Mouse (Mus musculus) CD4-positive, CD25-positive, alpha-beta regulatory T cell, adult 2 months (primary cell): ENCODE measurements around the gene Tuba1c.

ENCODE experiments used
- DNase-seq: peaks from one replicate; pipeline ENCODE4 v3.0.0-alpha.2; 2012; ENCODE audit warnings: low read depth, low spot score

The Tuba1c gene

GRCm38 (mm10) chr15:98994957-98995520, 34.7 kb upstream of the Tuba1c start:
- no peak for DNase-seq

GRCm38 (mm10) chr15:98996840-98997239, 32.9 kb upstream of the Tuba1c start:
- no peak for DNase-seq

- DNase-seq, result no peak
Measured at GRCm38 (mm10) chr15:98997938-98998774, 31.5 kb upstream of the Tuba1c start.

- no peak for DNase-seq
Measured at GRCm38 (mm10) chr15:98998775-98999157, 30.9 kb upstream of the Tuba1c start.

GRCm38 (mm10) chr15:99000535-99001283, 29.0 kb upstream of the Tuba1c start:
- DNase-seq, result peak; percentile 78

GRCm38 (mm10) chr15:99001451-99001931, 28.2 kb upstream of the Tuba1c start:
- DNase-seq, result no peak

GRCm38 (mm10) chr15:99003600-99003999, 26.1 kb upstream of the Tuba1c start:
- DNase-seq, result peak; percentile 34

GRCm38 (mm10) chr15:99008801-99009241, 20.9 kb upstream of the Tuba1c start:
- DNase-seq, result peak; percentile 80

GRCm38 (mm10) chr15:99010896-99011295, 18.8 kb upstream of the Tuba1c start:
- no peak for DNase-seq

- DNase-seq, result no peak
Measured at GRCm38 (mm10) chr15:99011946-99012345, 17.7 kb upstream of the Tuba1c start.

- DNase-seq, result no peak
Measured at GRCm38 (mm10) chr15:99014496-99015030, 15.1 kb upstream of the Tuba1c start.

GRCm38 (mm10) chr15:99017355-99017761, 12.3 kb upstream of the Tuba1c start:
- DNase-seq, result no peak

GRCm38 (mm10) chr15:99017986-99018385, 11.7 kb upstream of the Tuba1c start:
- no peak for DNase-seq

- no peak for DNase-seq
Measured at GRCm38 (mm10) chr15:99018630-99019029, 11.1 kb upstream of the Tuba1c start.

- DNase-seq, result no peak
Measured at GRCm38 (mm10) chr15:99019436-99019835, 10.3 kb upstream of the Tuba1c start.

- no peak for DNase-seq
Measured at GRCm38 (mm10) chr15:99020171-99020570, 9.5 kb upstream of the Tuba1c start.

GRCm38 (mm10) chr15:99021255-99021654, 8.4 kb upstream of the Tuba1c start:
- DNase-seq, result no peak

GRCm38 (mm10) chr15:99024668-99025314, 4.9 kb upstream of the Tuba1c start:
- peak; percentile 89 for DNase-seq

GRCm38 (mm10) chr15:99025414-99025813, 4.3 kb upstream of the Tuba1c start:
- DNase-seq, result no peak

GRCm38 (mm10) chr15:99026259-99026658, 3.4 kb upstream of the Tuba1c start:
- DNase-seq, result peak; percentile 86

- no peak for DNase-seq
Measured at GRCm38 (mm10) chr15:99027116-99027515, 2.6 kb upstream of the Tuba1c start.
